Mouse (Mus musculus) C3H10T1/2 (cell line): ENCODE measurements around the gene Dok1. TPM values are rescaled to one million over a fixed set of nuclear protein-coding genes. Genes with fewer than 3 reads are reported as not detected.

Experiments
- polyA plus RNA-seq, 2 experiments: library from polyadenylated mRNA; unstranded; fragments of >200 nt; fragmentation: generic; extraction: Trizol; gene quantifications; one replicate each; pipeline ENCODE4 v1.2.1; 2012; ENCODE audit warnings: missing spikeins in 2 of 2

Dok1 gene
- 10 to 100 TPM; 32.8 to 94.4 TPM for polyA plus RNA-seq

DNA sequence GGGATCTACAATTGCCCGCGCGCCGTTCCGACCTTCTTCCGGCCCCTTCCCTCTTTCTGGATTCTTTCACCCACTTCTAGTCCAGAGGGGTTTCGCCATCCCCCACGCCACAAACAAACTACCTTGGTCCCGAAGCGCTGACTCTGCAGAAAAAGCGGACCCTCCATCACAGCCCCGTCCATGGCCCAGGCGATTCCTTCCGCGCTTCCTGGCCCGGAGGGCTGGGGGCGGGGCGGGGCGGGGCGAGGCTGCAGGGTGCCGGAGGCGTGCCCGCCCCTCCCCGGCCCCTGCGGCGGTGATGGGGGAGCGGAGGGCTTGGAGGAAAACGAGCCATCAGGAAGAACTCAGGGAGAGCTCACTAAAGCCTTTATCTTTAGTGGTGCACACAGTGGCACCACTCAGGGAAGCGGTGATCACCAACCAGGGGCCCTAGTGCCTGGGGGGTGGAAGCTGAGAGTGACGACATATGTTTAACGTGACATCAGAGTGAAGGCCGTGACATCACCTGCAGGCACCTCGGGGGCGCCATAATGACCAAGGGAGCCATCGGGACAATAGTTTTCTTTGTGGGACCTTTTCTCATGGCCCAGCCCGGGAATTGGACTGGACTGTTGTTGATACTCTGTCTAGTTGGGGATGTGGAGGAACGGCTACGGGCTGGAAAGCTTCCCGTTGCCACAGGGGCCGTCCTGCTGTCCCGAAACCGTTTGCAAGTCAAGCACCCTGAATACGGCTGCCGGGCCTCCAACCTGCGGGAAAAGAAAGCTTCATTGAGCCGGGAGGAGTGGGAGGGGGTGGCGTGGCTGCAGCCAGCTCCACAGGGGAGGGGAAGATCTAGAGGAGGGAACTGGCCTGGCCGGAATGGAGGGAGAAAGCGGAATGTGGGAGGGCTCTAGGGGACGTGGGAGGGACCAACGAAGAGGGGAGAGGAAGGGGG, at the start of gene Dok1, which contains the start of gene Loxl3:
Gene Dok1 (minus strand): TSS at position 223 of the 937 bp plus-strand sequence.
Gene Loxl3 (plus strand): TSS at position 925 of the 937 bp plus-strand sequence.

DNA sequence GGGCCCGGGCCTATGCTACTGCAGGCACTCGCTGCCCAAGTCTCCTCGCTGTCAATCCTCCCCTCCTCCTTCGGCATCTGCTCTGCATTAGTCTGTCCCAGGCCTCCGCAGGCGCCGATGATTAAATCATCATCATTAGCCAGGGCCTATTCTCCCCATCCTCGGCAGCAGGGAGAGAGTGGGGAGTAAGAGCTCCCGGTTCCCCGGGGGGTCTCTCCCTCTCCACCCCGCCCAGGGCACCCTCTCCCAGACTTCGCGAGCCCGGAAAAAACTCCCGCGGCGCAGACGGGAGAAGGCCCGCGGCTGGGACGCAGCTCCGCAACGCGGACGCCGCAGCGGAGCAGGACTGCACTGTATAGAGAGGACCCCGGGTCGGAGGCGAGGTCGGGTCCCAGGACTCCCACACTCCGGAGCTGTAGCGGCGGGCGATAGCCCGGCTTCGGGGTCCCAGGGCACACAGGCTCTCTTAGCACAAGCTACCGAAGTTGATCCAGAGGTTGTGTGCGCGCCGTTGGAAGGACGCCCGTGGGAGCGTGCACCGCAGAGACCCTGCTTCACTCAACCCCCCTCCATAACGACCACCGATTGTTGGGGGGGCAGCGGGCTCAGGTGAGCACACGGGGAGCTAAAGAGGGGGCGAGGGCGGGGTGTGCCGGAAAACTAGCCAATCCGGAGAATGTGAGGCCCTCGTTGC, 44.5 kb upstream of the Dok1 start, which contains the start of gene Pcgf1:
Gene Pcgf1 (plus strand): TSS at position 240 of the 694 bp plus-strand sequence.

GRCm38 (mm10) chr6:83070247-83070310, 36.8 kb upstream of the Dok1 start, which contains the start of gene Tlx2:
Gene Tlx2, minus strand, starts transcription at chr6:83070293.

GRCm38 (mm10) chr6:83057790-83058189, 24.5 kb upstream of the Dok1 start, which contains the start of gene Dqx1:
Gene Dqx1, plus strand, starts transcription at chr6:83057844.

GRCm38 (mm10) chr6:83054871-83055431, 21.7 kb upstream of the Dok1 start, which contains the start of gene Htra2:
Gene Htra2, minus strand, starts transcription at chr6:83055273.

GRCm38 (mm10) chr6:83054074-83054851, 21.0 kb upstream of the Dok1 start, which contains the start of gene Aup1:
Gene Aup1, plus strand, starts transcription at chr6:83054521.

Other genes starting within 250 kb of the Dok1 start
- gene Sema4f, start 93.7 kb downstream of the Dok1 start, polyA plus RNA-seq = not detected
- 1 to 10 TPM; 1.2 to 8.0 TPM for gene M1ap, start 86.6 kb downstream of the Dok1 start, polyA plus RNA-seq
- gene Loxl3, start 702 bp upstream of the Dok1 start, polyA plus RNA-seq = 10 to 100 TPM; 24.3 to 39.1 TPM
- 100 to 1,000 TPM; 171 to 221 TPM for gene Aup1, start 21.1 kb upstream of the Dok1 start, polyA plus RNA-seq
- gene Htra2, start 21.8 kb upstream of the Dok1 start, polyA plus RNA-seq = 10 to 100 TPM; 41.6 to 88.1 TPM
- gene Dqx1, start 24.4 kb upstream of the Dok1 start, polyA plus RNA-seq = under 1 TPM; 0.07 to 0.87 TPM
- under 1 TPM; 0.18 to 0.23 TPM for gene Tlx2, start 36.8 kb upstream of the Dok1 start, polyA plus RNA-seq
- 10 to 100 TPM; 10.3 to 29.5 TPM for gene Pcgf1, start 44.4 kb upstream of the Dok1 start, polyA plus RNA-seq
- 1 to 10 TPM in 1 of 2 experiments, under 1 TPM in 1; 0.62 to 2.1 TPM for gene Lbx2, start 52.9 kb upstream of the Dok1 start, polyA plus RNA-seq
- gene Ccdc142, start 68.1 kb upstream of the Dok1 start, polyA plus RNA-seq = 1 to 10 TPM in 1 of 2 experiments, under 1 TPM in 1; 0.27 to 2.7 TPM
- 1 to 10 TPM in 1 of 2 experiments, under 1 TPM in 1; 0.48 to 2.7 TPM for gene Gm42688, start 68.1 kb upstream of the Dok1 start, polyA plus RNA-seq
- 10 to 100 TPM; 66.9 to 76.7 TPM for gene Mrpl53, start 75.6 kb upstream of the Dok1 start, polyA plus RNA-seq
- gene Mogs, start 82.0 kb upstream of the Dok1 start, polyA plus RNA-seq = 10 to 100 TPM; 16.6 to 26.2 TPM
- 100 to 1,000 TPM in 1 of 2 experiments, 10 to 100 TPM in 1; 83.4 to 162 TPM for gene Wbp1, start 88.1 kb upstream of the Dok1 start, polyA plus RNA-seq
- 10 to 100 TPM; 44.3 to 55.0 TPM for gene Ino80b, start 92.0 kb upstream of the Dok1 start, polyA plus RNA-seq
- 10 to 100 TPM; 24.9 to 34.2 TPM for gene Rtkn, start 102.0 kb upstream of the Dok1 start, polyA plus RNA-seq
- gene Wdr54, start 122.9 kb upstream of the Dok1 start, polyA plus RNA-seq = 1 to 10 TPM; 6.6 to 10.0 TPM
- gene 1700003E16Rik, start 122.9 kb upstream of the Dok1 start, polyA plus RNA-seq = 1 to 10 TPM; 2.0 to 4.9 TPM
- gene Dctn1, start 132.4 kb upstream of the Dok1 start, polyA plus RNA-seq = 100 to 1,000 TPM in 1 of 2 experiments, 10 to 100 TPM in 1; 46.5 to 121 TPM
- gene Slc4a5, start 186.4 kb upstream of the Dok1 start, polyA plus RNA-seq = under 1 TPM in 1 of 2 experiments, not detected in 1; 0.02 TPM